Mouse (Mus musculus) left cerebral cortex, adult 8-10 months (tissue): ENCODE results near the gene Tkt. TPM values are rescaled to one million over a fixed set of nuclear protein-coding genes. Genes with fewer than 3 reads are reported as not detected.

Experiments used
- DNase-seq, 2 experiments: peaks; one replicate each; pipeline ENCODE4 v3.0.0; 2022; ENCODE audit warnings: low spot score in 2 of 2
- total RNA-seq, 4 experiments: library from RNA; stranded (reverse); gene quantifications; 2 replicates each; pipeline ENCODE4 v1.2.4; 2022

Tkt gene
- total RNA-seq, 4 experiments from 2014 or later: 204 to 217 (median 208) TPM

DNA sequence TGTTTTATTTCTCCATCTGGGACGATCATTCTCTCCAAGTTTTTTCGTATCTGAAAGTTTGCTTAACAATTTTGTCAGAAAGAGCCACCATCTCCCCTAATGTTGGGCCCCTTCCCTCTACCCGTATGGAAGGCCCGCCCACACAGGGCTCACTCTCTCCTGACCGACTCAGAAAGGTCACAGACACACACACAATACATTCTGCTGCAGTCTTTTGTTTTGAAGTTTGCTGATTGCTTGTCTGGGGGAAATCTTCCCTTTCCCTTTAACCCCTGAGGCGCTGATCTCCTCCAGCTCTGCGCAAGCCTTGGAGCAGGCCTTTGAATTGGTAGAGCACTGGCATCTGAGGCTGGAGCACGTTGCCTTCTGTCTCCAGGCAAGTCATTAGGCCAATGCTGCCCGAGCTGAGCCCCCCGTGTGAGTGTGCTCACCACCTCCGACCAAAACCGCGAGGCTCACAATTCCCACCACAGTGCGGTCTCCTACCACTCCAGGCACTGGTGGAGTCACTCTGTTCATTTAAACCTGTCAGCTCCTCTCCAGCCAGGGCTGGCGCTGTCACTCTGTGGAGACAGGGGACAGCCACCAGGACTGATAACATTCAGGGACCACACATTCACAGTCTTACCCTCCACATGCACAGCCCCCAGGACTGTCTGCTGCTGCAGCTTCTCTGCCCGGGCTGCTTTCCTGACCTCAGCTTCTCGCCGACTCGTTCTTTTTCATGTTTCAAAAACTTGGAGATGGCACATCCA, 36.5 kb downstream of the Tkt start:
- DNase-seq: no peak

DNA sequence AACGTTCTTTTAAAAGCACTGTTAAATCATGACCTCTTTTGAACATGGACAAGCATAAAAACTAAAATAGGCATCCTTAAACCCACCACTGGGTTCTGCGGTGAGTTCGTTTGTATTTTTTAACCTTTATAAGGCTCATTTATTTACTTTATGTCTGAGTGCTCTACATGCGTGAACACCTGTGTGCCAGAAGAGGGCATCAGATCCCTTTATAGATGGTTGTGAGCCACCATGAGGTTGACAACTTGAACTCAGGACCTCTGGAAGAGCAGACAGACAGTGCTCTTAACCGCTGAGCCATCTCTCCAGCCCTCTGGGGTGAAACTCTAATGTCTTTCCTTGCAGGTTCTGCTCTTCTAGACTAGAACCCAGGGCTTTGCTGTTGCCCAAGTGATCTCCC, 37.2 kb downstream of the Tkt start:
- no peak for DNase-seq

DNA sequence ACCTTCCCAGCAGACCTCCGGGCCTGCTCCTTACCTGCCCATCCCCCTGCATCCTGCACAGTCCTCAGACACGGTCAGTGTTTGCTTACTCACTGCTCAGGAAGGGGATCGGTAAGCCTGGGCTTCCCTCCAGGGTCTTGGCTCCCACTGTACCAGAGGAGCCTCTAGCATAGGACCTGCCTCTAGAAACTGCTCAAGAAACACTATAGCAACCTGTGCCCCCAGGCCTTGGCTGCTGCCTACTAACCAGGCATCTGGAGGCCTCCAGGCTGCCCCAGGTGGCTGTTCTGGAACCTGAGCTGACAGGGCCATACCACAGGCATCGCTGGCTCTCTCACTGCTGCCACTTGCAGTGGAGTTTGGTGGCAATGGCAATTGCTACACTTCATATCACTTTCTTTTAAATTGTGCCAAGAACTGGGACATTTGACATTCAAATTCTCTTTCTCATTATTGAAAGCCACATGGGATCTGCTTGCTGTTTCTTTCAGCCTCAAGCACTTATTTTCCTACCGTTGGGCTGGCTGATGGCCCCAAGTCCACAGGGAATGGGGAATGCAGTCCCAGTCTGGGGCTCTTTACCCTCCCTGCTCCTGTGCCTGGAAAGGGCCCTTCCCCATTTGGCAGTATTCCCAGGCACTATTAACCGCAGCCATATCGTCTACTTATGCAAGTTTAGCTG, 38.8 kb downstream of the Tkt start:
- no peak for DNase-seq

DNA sequence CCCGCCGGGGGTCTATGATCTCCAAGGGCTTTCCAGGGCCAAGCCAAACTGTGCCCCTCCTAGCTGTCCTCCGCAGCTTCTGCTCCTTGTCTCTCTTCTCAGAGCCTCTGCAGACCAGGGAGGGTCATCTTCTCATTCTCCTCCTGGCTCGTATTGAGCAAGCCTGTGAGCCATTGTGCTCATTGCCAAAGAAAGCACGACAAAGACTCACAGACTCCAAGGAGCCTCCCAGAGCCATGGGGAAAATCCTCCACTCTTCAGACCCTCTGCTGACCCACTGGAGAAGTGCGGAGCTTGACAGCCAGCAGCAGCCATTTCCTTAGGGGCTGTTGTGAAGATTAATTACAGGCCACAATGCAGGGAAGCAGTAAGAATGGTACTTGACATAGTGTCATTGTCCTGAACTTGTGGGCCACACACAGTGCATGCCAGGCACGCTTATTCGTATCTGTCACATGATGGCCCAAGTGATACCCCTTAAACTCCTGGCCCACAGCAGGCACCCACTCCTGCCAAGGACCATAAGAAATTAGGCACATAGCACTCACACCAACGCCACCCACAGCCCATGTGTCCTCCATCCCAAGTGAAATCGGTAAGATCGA, 42.0 kb downstream of the Tkt start:
- no peak for DNase-seq

DNA sequence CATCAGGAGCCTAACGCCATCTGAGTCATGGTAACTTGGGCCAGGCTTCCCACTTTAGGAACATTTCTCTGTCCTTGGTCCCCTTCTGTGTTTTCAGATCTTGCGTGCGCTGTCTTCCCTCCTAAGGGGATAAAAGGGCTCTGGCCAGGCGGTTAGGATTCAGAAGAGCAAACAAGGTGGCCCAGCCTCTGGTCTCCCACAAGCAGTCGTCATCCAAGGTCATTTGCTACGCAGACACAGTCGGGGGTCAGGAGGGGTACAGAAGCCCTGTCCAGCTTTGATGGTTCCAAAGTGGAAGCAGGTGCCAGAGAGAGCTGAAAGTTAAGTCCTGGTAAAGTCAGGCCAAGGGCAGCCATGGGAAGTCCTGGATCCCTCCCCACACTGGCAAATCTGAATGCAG, 42.8 kb downstream of the Tkt start:
- DNase-seq: no peak

DNA sequence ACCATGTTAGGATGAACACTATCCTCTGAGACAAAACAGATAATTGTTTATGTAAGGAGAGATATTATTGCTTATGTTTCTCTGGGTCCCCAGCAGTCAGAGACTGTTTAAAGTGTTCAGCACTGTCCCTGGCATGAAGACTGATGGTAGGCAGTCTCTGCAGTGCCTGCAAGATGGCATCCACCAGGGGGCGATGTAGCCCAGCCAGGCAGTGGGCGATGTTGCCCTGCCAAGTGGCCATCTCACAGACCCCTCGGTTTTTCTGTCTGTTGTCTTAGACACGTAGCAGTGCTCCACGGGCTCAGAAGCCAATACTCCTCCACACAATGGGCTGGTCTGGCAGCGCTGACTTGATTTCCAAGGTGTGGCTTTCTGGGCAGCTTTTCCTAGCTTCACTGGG, 43.3 kb downstream of the Tkt start:
- peak; percentile 43 to 48 for DNase-seq

DNA sequence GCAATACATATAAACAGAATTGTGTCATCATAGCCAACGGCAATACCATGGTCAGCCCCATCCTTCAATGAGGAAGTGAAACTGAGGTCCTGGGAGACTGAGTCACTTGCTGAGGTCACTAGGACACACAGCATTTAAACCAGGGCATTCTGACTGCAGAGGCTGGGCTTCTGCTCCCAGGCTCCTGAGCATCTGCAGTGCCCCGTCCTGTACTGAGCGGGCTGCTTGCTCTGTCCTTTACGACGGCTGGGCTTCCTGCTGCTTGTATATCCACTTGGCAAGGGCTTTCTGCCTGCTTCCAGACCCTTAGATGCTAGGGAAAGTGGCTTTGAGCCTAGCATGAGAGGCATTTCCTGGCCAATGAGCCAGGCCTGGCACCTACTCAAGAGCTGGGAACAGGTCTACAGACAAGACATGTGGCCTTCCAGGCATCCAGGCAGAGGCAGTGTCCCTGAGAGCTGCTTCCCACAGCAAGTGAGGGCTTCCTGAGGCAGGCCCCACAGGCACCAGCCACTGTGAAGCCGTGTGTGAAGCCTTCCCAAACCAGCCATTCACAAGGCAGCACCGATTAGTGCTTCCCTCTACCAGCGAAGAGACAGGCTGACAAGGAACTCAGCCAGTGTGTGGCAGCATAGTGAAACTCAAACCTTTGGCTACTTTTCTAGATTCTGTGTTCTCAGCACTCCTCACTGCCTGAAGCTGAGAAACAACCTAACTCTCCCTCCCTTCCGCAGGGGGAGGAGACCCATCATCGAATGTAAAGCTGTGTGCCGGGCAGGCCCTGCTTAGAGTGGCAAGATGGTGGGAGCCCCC, 45.3 kb downstream of the Tkt start:
- DNase-seq: peak; percentile 21 to 28

DNA sequence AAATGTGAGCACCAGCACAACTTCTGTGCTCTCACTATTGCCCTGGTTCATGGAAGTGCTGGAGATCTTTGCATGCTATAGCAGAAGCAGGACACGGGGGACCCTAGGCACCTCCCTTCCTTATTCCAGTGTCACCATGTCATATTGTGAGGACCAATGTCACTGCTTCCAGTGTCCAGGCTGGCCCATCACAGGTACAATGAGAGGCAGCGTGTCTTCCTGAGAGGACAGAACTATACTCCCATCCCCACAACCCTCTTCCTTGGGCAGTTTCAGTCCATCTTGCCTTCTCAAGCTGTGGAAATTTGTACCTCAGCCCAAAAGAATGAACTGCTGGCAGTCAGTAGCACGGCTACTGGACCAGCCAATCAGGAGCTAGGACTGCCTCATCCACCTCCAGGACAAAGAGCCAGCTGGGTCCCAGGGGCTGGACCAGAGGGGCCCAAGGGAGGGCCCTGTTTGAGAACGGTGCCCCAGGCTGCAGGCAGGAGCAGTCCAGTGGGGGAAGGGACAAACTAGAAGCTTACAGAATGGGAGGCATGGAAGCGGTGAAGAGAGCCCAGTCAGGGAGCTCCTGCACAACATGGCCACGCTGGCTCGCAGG, 46.0 kb downstream of the Tkt start:
- peak in 1 of 2 experiments; percentile 38 for DNase-seq

DNA sequence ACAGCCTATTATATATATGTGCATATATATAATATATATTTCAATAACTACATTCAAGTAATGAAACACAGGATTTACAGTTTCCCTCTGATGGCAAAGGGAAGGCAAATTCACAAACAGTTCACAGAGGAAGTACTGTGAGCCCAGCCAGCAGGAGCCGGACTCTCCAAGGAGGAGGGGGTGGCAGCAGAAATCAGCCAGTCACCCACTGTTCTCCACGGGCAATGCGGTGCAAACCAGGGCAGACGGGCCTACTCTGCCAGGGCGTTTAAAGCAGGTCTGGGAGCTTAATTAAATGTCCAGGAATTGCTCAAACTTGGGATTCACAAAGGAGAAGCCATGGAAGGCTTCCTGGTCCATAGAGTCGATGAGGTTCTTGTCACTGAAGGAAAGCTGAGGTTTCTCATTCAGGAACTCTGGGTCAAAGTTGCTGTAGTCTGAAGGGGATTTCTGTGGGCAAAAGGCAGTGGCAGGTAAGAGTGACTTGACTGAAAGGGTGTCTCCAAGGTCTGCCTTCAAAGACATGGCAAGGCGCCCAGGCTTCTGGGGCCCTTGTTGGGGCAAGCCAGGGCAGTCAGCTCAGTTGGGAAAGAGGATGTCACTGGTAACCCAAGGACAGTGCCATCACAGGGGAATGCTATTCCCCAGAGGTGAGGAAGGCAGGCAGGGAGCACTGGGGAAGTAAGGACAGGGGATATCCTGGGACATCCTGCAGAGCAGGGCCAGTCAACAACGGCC, 47.6 kb downstream of the Tkt start:
- no peak for DNase-seq

DNA sequence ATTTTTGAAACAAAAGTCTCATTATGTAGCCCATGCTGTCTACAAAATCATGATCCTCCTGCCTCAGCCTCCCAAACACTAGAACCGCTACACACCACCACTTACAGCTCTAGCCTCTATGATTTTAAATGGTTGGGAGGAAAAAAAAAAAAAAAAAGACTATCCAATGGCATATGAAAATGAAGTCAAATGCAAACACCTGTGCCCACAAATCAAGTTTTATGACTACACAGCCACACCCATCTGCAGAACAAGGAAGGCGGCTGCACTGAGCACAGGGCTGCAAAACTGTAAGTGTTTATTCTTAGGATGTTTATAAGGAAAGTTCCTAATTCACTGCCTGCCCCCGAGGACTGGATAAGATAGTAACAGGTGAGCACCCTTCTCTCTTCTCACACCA, 48.2 kb downstream of the Tkt start:
- no peak for DNase-seq

DNA sequence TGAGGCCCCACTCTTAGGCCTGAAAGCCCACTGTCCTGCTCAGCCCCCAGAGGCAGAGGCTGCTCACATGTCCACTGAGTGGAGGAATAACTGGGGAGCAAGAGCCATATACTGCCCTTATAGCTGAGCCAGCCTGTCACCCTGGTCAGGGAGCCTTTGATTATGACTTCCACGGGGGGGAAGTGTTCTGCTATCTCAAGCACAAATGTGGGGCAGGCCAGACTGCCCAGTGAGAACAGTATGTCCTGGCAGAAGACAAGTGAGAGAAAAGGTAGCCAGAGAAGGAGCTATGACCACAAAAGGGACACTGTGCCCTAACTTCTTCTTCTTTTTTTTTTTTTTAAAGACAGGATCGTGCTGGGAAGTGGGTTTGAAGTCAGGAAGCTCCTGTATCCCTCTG, 49.0 kb downstream of the Tkt start:
- DNase-seq: no peak

DNA sequence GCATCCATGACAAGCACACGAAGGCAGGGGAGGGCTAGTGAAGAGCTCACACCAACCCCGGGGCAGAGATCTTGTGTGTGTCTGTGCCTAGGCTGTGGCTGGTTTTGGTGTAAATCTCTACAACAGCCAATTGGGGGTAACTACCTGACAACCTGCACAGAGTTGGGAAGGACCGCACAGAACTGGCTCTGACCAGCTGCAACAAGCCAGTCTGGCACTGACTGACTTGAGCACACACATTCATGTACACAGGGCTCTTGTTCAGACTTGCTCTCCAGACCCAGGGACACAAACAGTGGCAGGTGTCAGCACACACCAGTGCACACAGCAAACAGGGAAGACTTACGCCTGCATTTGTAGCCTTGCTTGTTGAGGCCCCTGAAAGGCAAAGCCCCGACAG, 58.7 kb downstream of the Tkt start:
- no peak for DNase-seq

DNA sequence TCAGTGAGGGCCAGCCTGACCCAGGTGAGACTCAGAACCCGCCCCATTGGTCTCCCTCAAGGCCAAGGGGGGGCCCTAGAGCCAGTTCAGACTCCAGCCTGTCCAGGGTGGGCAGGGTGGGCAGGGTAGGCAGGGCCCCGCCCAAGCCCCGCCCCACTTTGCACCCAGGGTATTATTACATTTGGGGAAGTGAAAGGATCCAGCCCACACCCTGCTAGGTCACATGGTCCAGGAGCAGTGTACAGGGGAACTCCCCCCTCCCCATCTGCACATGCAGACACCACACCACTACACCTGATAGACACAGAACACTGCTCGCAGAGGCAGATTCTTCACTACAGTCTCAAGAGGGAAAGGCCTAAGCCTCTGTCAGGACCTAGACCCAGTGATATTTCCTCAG, 59.5 kb downstream of the Tkt start:
- DNase-seq: no peak

DNA sequence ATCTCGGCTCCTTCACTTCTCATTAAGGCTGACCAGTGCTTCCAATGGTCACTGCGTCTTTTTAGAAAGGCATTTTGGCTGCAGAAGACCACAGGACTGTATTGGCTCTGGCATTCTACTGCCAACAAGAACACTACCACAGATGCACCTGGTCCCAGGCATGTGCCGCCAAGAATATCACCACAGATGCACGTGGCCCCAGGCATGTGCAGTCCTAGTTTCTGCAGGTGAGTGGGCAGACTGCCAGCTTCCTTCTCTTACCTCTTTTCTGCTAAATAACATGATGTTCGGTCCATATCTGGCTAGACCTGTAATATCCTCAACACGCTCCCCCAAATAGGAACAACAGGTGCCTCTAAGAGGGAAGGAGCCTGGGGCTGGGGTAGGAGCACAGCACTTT, 60.0 kb downstream of the Tkt start:
- DNase-seq: no peak

DNA sequence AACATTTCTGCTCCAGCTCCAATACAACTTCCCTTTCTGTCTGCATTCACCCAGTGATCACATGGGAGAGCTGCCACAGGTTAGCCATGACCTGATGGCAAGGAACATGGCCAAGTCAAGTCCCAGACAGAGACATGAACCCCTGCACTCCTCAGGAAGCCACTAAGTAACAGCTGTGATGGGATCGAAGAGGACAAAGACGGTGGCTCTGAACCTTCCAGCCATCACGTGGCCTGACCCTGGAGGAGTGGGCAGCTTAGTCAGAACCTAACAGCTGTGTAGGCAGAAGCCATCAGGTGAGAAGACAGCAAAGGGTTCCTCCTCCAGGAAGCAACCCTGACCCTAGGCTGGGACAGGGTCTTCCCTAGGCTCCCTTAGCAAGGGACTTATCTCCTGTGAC, 61.3 kb downstream of the Tkt start:
- no peak for DNase-seq

DNA sequence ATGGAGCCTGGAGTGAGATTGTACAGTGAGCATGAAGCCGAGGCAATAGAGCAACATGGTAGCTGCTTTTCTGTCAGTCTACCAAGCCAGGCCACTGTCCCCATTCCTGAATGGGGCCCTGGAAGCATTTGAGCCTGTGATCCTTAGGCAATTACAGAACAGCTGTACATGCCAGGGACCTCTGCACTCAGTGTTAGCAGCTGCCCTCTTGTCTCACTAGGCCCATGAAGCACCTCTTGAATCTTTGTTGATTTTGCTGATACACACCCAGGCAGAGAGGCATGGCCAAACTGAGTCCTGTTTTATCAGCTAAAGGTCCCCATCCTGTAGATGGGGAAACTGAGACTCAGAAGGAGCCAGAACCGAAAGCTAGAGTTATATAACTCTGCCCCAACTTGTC, 62.1 kb downstream of the Tkt start:
- no peak for DNase-seq

DNA sequence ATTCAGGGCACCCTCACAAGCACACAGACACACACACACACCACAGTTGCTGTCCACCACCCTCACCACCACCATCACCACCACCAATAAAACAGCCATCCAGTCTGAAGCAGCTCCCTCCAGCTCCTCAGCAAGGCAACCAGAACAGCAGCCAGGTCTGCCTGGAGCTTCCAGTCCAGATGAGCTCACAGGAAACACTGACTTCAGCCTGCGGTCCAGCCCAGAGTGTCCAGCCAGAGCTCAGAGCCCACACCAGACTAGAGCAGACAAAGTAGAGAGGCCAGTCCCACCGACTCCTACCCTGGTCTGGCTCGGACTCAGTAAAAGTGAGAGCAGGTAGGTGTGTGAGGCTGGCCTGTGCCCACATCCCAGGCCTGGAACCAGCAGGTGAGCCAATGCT, 62.8 kb downstream of the Tkt start:
- DNase-seq: no peak

DNA sequence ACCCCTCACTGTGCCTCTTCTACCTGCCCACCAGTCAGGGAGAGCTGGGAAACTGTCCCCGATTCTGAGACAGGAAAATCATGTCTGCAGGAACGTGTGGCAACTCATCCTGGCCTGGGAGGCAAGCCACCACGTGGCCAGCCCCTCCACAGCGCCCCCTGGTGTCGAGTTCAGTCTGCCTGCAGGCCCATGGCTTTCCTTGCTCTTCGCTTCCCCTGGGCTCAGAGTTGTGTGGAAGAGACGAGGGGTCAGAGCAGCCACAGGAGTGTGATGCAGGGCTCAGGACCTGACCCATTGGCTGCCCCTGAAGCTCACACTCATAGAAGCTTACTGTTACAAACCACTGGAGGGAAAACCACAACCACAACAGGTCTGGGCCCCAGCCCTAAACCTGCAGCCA, 64.4 kb downstream of the Tkt start:
- peak in 1 of 2 experiments; percentile 52 for DNase-seq

DNA sequence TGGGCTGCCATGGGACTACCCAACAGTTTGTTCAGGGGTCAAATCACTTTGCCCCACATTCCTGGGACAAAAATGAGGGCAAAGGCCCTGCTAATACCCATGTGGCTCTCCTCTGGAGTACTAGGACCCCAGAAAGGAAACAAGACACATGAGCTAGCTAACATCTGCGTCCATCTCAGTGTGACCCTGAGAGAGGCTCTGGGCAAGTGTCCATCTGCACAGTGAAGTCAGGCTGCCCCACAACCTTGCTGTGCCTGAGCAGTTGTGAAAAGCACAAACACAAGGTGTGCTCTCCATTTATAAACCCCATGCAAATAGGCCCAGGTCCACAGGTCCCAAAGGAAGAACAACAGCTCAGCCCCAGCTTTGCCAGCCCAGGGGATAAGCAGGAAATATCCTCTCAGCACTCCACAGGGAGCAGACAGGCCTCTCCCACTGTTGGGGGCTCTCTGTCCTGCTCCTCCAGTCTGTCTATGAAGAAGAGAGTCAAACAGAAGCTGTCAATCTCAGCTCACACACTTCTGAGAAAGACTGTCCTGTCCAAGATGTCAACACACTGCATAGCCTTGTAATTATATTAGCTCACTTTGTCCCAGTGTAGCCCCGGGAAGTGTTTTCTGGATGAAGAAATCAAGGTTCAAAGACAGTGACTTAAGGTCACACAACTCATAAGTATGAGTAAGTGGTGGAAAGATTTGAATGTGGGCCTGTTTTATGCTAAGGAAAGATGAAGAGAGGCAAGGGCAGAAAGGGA, 65.0 kb downstream of the Tkt start:
- no peak for DNase-seq

DNA sequence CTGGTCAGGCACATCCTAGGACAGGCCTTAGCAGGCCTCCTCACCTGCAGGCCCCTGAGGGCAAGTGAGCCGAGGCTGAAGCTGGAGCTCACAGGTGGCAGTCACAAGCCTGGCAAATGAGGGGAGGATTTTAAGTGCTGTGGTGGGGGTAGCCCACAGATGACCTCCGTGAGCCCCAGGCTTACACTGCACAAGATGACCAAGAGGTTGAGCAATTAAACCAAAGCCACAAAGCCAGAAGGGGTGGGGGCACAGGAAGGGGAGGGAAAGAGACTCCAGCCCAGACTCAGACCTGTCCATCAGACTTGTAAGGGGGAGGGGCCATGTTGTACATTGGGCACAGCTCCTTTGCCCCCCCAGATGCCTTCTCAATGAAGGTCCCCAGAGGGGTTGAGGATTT, 68.6 kb downstream of the Tkt start:
- DNase-seq: no peak
